Mouse (Mus musculus) left cerebral cortex, postnatal 36 days (tissue): ENCODE results near the gene Podxl2. TPM values are rescaled to one million over a fixed set of nuclear protein-coding genes. Genes with fewer than 3 reads are reported as not detected.

Source experiments
- DNase-seq, 2 experiments: peaks; one replicate each; pipeline ENCODE4 v3.0.0; 2021 to 2022; ENCODE audit warnings: low spot score in 2 of 2, mixed read lengths in 1 of 2
- intact Hi-C: fragments of 180-260 bp; cut with DNase I; formaldehyde crosslinking; loops from one replicate; pipeline ENCODE4 v1.15.1; 2025
- total RNA-seq, 2 experiments: library from RNA; stranded (reverse); gene quantifications; 2 replicates each; pipeline ENCODE4 v1.2.3; 2021

Podxl2 gene
- total RNA-seq, 2 experiments from 2014 or later, result 181 to 221 TPM

DNA sequence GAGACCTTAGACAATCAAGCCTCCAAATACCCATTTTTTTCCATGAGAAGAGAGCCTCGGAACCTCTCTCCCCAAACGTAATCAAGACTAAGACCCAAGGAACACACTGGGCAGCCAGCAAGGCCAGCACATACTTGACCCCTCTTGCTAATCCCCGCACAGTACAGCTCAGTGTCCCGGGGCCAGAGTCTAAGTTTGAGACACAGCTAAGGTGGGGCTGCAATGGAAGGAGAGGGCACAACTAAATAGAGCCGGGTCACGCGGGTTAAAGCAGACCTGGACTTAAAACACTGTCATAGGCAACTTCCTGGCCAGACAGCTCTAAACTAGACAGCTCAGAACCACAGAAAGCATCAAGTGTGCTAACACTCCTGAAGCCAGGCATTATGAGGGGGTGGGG, 16.0 kb upstream of the Podxl2 start:
- intact Hi-C loops, result no loop called here
- DNase-seq, result no peak

GRCm38 (mm10) chr6:88889410-88890042, 14.7 kb upstream of the Podxl2 start:
- intact Hi-C loops, result no loop called here
- DNase-seq, result no peak

- intact Hi-C loops, result no loop called here
- no peak for DNase-seq
Measured at GRCm38 (mm10) chr6:88886417-88886967, 11.6 kb upstream of the Podxl2 start.

- intact Hi-C loops, result no loop called here
- no peak for DNase-seq
Measured at GRCm38 (mm10) chr6:88885644-88886416, 11.0 kb upstream of the Podxl2 start.

DNA sequence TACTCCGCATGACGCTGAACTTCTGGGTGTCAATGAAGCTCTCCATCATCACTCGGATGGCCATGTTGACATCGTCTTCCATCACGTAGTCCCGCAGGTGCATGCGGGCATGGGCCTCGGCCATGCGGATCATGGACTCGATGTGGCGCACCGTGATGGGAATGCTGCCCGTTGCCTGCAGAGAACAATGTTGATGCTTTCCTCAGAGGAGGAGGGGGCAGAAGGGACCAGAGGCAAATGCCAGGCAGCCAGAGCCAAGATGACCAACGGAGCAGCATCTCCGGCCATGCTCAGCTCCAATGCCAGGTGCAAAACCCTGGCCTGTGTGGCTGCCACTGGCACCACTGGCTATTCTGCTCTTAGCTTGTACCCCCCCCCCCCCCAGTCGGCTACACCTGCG, 9.8 kb upstream of the Podxl2 start:
- intact Hi-C loops, result no loop called here
- DNase-seq, result no peak

DNA sequence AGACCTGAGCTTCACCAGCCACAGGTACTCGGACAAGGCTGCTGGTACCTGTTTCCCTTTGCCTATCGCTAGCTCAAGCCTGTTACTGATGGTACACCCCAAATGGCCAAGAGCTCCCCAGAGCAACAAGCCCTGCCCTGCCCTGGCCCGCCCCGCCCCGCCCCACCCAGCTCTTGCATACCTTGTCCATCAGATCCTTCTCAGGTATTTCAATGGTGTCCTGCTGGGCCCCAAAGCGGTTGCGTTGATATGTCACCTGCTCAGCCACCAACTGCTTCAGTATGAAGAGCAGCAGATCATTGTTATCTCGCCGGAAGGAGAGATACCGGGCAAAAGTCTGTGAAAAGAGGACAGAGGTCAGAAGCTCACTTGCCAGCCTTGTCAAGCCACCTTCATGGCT, 9.4 kb upstream of the Podxl2 start:
- no peak for DNase-seq
- intact Hi-C loops, result no loop called here

DNA sequence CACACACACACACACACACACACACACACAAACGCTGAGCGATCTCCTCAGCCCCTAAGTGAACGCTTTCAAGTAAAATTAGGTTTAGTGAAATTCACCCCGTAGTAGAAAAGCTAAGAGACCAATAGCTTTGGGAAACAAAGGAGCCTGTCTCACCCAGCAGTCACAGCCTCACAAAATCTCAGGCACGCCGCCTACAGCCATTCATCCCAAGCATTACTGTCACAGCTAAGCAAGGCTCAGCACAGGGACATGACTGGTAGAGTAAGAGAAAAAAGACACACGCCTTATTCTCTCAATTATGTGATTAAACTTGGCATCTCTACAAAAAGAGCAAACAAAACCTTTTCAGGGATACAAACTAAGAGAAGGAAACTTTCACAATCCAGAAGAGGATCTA, 6.5 kb upstream of the Podxl2 start:
- no peak for DNase-seq
- intact Hi-C loops, result no loop called here

DNA sequence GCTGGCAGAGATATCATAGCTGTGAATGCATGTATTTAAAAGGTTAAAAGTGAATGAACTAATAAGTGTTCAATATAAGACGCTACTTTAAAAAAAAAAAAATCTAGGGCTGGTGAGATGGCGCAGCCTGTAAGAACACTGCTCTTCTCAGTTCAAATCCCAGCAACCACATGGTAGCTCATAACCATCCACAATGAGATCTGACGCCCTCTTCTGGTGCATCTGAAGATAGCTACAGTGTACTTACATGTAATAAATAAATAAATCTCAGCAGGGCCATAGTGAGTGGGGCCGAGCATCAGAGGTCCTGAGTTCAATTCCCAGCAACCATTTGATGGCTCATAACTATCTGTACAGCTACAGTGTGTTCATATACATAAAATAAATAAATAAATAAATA, 4.6 kb upstream of the Podxl2 start:
- intact Hi-C loops, result no loop called here
- DNase-seq, result no peak

DNA sequence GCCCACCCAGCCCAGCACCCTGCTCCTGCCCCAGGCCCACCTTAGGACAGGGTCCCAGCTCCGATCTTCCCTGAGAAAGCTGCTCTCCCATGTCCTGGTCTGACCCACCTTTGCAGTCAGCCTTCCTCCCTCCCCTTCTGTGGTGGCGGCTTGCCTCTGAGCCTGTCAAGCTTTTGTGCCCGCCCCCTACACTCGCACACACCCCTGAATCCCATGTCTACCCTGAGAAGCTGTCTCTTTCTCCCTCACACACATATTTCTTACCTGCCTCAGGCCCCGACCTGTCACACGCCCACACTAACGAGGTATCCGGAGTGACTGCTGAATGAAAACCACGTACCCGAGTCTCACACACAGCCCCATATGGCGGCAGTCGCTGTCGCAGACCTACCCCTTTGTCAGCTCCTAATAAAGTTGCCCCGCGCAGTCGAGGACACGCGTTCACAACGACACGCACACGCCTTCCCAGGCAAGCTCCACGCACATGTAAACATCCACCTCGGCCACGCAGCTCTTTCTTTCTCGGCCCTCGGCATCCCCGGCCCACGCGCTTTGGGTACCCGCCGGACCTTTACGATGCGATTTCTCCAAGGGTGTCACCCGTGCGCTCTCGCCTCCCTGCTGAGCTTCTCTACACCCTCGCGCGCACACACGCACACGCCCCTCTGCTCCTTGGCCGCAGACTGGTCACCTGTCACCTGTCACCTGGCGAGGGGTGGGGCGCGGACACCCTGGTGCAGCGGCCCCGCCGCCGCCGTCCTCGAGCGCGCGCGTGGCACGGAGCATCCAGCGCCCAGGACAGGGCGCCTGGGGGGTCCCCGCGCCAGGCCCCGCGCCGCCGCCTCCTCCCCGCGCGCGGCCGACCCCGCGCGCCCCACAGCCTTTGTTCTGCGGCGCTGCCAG, 628 bp downstream of the Podxl2 start:
- DNase-seq, result peak; percentile 41 to 42
- intact Hi-C loops, result no loop called here

DNA sequence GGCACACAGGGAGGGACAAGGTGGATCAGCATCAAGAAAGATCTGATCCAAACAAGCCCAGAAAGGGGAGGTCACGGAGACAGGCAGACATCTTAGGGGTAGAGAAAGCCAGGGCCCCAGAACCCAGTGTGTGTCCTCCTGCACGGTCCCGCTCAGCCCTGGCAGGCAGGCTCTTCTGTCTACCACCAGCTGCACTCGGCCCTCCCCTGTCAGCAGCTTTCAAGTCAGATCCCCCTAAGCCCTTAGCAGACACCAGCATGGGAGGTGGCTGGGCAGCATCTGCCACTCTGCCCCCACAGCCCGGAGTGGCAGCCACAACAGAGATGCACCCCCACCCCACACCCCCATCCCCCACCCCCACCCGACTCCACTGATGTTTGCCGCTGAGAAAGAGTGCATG, 2.0 kb downstream of the Podxl2 start:
- intact Hi-C loops, result no loop called here
- no peak for DNase-seq

DNA sequence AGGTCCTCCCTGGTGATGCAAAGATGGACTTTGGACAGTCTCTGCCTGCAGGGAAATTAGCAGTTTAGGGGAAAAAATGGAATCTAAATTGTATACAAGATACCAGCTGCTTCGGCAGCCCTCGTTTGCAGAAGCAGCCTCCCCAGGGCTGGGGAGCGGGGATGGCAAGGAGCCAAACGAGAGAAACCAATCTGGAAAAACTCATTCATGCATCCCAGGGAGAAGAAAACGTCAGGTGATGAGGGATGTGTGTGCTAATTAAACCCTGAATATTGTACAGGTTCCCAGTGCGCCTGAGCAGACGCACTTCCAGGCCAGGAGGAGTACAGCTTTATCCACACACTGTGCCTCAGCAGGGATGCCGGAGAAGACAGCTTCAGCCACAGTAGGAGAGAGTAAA, 3.3 kb downstream of the Podxl2 start:
- intact Hi-C loops, result no loop called here
- DNase-seq, result peak; percentile 48 to 58

DNA sequence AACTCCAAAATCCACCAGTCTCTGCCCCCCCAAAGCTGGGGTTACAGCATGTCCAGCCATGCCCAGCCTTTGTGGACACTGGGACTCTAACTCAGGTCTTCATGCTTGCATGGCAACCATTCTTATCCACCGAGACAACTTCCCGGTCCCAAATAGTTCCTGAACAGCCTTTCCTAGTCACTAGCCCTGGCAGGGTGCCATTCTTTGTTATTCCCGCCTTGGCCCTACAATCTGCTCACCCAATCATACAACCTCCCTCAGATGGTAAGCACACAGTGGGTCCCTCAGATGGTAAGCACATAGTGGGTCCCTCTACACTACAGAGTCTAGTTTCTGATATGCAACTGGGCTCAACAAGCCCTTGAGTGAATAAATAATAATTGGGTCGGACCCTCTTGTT, 4.2 kb downstream of the Podxl2 start:
- intact Hi-C loops, result no loop called here
- DNase-seq, result no peak

DNA sequence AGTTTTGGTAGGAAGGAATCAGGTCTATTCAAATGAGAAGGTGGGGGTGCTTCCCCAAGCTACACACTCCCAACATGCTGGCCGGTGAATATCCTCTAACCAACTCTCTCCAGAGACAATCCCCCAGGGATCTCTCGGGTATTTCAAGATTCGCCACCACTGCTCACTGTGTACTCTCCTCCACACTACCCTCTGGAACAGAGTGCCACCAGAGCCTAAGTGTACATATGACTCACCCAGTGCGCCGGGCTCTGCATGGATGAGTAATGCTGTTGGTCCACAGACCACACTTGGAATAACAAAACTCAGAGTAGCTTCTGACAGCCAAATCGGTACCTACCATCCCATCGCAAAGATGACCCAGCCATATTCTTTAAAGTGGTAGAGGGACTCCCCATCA, 5.4 kb downstream of the Podxl2 start:
- DNase-seq, result peak in 1 of 2 experiments; percentile 57
- intact Hi-C loops, result no loop called here

- DNase-seq, result no peak
Measured at GRCm38 (mm10) chr6:88865704-88866103, 9.1 kb downstream of the Podxl2 start.

GRCm38 (mm10) chr6:88860914-88861313, 13.9 kb downstream of the Podxl2 start:
- intact Hi-C loops, result no loop called here
- DNase-seq, result no peak

More at GRCm38 (mm10) chr6:88865704-88866103, 9.1 kb downstream of the Podxl2 start:
- intact Hi-C loops, result no loop called here

- intact Hi-C loops, result loop anchor here (5.0 kb wide), 1 partner anchor 306 kb away; no protein-coding TSS in a partner anchor
- DNase-seq, result no peak
Measured at GRCm38 (mm10) chr6:88858341-88858740, 16.5 kb downstream of the Podxl2 start.

DNA sequence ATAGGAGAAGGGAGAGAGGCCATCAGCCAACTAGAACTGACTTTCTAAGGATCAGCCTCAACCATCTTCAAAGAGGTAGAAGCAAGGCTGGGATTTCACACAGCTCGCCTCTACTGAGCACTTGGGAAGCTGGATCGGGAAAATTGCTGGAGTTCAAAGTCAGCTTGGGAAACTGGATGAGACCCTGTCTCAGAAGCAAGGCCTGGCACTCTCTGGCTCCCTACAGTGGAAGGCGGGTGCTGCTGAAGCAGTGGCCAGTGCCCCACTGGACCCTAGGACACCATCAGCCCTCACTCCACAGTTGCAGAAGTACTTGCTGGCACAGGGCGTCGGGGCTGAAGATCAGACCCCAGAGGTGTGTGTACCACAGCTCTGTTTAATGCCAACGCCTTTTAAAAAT, 17.0 kb downstream of the Podxl2 start:
- intact Hi-C loops, result loop anchor here (5.0 kb wide), 1 partner anchor 306 kb away; no protein-coding TSS in a partner anchor
- no peak for DNase-seq

DNA sequence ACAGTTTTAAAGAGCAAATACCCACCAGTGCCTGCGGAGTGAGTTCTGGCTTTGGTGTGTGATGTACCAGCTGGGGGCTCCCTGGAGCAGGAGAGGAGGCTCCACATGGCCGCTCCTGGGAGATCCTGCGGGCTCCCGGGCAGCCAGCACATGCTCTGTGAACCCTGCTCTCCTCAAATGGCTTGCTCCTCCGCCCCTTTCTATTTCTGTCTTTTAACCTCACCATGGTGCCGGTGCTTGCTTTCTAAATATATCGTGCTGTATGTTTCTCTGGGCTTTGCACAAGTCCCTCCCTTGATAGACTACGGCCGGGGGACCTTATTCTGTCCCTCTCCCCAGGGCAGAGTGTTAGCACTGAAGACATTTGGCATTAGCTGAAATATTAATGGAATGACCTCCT, 17.6 kb downstream of the Podxl2 start:
- intact Hi-C loops, result loop anchor here (5.0 kb wide), 1 partner anchor 305 kb away; no protein-coding TSS in a partner anchor
- no peak for DNase-seq

- DNase-seq, result no peak
- intact Hi-C loops, result loop anchor here (5.0 kb wide), 1 partner anchor 303 kb away; no protein-coding TSS in a partner anchor
Measured at GRCm38 (mm10) chr6:88855636-88856035, 19.2 kb downstream of the Podxl2 start.

DNA sequence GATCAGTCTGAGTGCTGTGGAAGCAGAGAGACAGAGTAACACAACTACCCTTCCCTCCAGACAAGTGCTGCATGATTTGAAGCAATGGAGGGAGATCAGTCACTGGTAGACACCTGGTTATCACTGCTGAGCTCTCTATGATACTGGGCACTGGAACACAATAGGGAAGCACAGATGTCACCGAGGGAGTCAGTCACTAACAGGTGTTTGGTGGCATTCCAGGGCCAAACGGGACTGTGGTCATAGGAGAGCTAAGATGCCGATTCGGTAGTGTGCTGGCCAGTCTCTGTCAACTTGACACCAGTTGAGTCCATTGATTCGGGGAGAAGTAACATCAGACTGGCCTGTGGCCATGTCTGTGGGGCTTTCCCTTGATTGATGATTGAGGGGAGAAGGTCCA, 20.3 kb downstream of the Podxl2 start:
- intact Hi-C loops, result no loop called here
- DNase-seq, result no peak
